Mouse (Mus musculus): ENCODE measurements at regions not wholly inside any gene's neighbourhood (a gene's known extent, or its start where the extent isn't known, plus 50 kb on each side); places are given as distances from the start of the nearest gene placed in this dataset.
A peak's percentile ranks its signal among the peaks of the same experiment; 100 is the strongest.

DNA sequence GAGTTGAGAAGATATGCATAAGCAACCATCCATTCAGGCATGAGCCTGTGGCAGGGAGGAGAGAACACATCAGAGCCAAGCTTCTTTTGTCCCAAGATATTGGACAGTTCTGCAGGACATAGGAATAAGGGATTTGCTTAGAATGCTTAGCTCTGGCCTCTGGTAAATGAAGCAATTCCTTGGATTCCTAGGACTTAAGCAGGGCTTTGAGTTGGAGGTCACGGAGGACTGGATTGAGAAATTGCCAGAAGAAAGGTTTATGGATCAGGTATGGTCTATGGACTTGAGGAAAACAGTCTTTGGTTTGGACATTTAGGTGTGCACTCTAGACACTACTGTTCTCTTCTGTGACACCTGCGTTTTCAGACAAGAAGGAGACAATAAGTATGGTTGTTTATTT lies 338.4 kb downstream of the Epha4 start:
- Histone ChIP-seq H3K4me3 (ENCODE audit: insufficient read depth, low read depth, low read length) (no peak overlapping the region), H3K27ac (replicated peaks; ENCODE audit: low read depth, low read length) (no peak overlapping the region), H3K4me1 (ENCODE audit: control insufficient read depth, insufficient read depth, insufficient read length, low read length) (no peaks in the 10 kb centered on the region)

DNA sequence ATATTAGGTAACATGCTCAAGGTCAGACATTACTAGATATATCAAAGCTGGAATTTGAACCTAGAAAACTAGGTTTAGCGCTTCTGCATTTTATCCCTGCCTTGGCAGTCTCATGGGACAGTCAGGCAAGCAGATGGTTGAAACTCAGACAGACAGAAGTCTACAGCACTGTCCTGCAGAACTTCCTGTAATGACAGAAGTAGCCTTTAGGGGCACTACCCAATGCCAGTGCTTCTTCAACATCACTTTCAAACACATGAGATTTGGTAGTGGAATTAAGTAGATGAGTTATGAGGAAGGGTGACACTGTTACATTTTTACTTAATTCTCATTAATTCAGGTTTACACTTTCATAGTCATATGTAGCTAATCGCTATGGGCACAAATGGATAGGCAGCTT lies 330.9 kb downstream of the Epha4 start:
- Histone ChIP-seq H3K27ac (replicated peaks; ENCODE audit: low read depth, low read length) (no peak overlapping the region), H3K4me3 (ENCODE audit: insufficient read depth, low read depth, low read length) (no peak overlapping the region), H3K4me1 (ENCODE audit: control insufficient read depth, insufficient read depth, insufficient read length, low read length) (peaks cover 10% of the 10 kb centered on the region; the same call in 1 of the 2 replicates)

DNA sequence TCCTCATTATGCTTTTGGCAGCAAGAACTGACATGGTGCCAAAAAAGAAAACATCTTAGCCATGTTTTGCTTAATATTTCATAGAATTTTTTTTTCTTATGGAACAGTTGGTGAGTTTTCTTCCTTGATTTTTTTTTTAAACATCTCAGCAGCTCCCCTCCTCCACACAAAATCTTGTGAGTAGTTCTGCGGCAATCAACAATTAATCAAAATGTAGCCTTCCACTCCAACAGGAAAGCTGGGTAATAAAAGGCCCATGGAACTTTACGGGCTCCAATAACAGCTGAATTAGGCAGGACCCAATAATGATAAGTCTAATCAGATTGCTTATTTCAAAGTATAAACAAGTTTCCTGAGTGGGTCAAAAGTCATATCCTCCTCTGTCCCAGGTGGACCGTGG lies 324.7 kb downstream of the Epha4 start:
- H3K4me3 ChIP-seq (ENCODE audit: insufficient read depth, low read depth, low read length) = no peak overlapping the region
- H3K4me1 ChIP-seq (ENCODE audit: control insufficient read depth, insufficient read depth, insufficient read length, low read length) = peaks cover 13% of the 10 kb centered on the region; the same call in 1 of the 2 replicates
- no peak overlapping the region for H3K27ac ChIP-seq (replicated peaks; ENCODE audit: low read depth, low read length)

DNA sequence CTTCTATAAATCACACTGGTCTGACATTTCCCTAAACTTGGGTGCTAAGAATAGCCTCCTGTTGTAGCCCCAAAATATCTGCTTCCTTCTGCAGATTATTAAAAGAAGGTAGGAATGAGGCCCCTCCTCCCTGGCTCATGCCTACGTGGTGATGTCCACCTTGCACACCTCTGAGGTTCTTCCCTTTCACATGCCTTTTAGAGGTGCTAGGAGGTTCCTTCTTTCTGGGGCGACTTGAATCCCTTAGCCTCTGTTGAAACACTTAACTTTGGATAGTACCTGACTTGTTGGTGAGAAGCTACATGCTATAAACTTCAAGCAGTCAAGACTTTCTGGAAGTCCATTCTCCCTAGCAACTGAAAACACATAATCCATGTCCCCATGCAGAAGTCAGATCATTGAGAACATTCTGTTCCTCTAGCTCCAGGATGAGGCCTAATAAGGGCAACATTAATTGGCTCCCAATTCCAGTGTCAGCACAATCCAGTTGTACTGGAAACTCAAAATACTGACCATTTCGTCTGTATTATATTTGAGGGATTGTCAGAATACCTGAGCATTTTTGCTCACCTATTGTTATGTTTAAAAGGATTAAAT lies 313.5 kb downstream of the Epha4 start:
- H3K4me1 ChIP-seq (ENCODE audit: control insufficient read depth, insufficient read depth, insufficient read length, low read length) = peaks cover 11% of the 10 kb centered on the region
- H3K27ac ChIP-seq (replicated peaks; ENCODE audit: low read depth, low read length) = peak overlapping the region; percentile 83
- H3K4me3 ChIP-seq (ENCODE audit: insufficient read depth, low read depth, low read length) = no peak overlapping the region

DNA sequence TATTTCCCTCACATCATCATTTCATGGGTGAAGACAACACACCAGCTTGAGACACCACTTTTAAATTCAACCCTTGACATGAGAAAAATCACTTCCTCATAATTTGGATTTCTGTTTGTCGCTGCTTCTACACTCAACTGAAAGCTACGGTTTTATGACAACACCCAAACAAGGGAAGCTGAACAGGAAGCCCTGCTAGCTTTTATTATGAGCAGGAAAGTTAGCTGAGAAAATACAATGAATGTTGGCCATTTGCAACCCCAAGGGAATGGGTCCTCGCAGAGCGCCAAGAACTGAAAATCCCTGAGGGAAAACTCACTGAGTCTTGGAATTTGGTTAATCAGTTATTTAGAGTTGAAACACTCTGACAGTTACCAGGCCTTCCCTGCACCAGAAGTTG lies 311.9 kb downstream of the Epha4 start:
- Histone ChIP-seq H3K4me3 (ENCODE audit: insufficient read depth, low read depth, low read length) (no peak overlapping the region), H3K27ac (replicated peaks; ENCODE audit: low read depth, low read length) (peak overlapping the region; percentile 65; the same call in 1 of the 2 replicates), H3K4me1 (ENCODE audit: control insufficient read depth, insufficient read depth, insufficient read length, low read length) (peaks cover 11% of the 10 kb centered on the region)

DNA sequence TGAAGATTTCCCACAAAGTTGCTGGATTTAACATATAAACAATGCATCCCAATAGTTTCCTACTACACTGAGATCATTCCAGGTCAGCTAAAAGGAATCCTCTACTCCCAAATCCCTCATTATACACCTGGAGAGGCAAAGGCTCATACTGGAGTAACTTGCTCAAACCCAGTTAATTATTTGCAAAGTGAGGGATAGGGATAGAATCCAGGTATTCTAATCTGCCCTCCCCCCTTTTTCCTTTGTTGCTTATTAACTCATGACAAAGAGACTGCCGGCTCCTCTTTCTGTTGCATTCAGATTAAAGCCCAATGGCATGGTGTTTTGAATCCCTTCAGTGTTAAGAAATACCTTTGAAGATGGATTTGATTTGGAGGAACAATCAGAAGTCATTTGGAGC lies 308.4 kb downstream of the Epha4 start:
- H3K4me3 ChIP-seq (ENCODE audit: insufficient read depth, low read depth, low read length) = no peak overlapping the region
- no peak overlapping the region for H3K27ac ChIP-seq (replicated peaks; ENCODE audit: low read depth, low read length)
- peaks cover 8% of the 10 kb centered on the region for H3K4me1 ChIP-seq (ENCODE audit: control insufficient read depth, insufficient read depth, insufficient read length, low read length)

DNA sequence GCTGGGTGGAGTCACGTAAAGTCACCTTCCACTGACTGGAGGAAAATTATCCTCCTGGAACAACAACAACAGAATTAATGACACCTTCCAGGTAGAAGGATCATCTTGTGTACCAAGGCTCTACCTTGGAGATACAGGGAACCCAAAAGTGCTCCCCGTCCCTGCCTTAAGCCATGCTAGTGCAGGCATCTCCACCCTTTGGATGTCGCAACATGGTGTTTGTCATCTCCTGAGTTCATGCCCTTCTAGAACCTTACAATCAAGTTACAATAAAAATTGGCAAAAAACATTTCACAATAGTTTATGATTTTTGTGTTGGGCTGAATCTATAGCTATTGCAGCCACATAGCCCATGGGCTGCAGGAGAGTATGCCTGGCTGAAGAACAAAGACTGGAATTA lies 305.5 kb downstream of the Epha4 start:
- peaks cover 5% of the 10 kb centered on the region; the same call in 1 of the 2 replicates for H3K4me1 ChIP-seq (ENCODE audit: control insufficient read depth, insufficient read depth, insufficient read length, low read length)
- H3K27ac ChIP-seq (replicated peaks; ENCODE audit: low read depth, low read length) = no peak overlapping the region
- H3K4me3 ChIP-seq (ENCODE audit: insufficient read depth, low read depth, low read length) = no peak overlapping the region

DNA sequence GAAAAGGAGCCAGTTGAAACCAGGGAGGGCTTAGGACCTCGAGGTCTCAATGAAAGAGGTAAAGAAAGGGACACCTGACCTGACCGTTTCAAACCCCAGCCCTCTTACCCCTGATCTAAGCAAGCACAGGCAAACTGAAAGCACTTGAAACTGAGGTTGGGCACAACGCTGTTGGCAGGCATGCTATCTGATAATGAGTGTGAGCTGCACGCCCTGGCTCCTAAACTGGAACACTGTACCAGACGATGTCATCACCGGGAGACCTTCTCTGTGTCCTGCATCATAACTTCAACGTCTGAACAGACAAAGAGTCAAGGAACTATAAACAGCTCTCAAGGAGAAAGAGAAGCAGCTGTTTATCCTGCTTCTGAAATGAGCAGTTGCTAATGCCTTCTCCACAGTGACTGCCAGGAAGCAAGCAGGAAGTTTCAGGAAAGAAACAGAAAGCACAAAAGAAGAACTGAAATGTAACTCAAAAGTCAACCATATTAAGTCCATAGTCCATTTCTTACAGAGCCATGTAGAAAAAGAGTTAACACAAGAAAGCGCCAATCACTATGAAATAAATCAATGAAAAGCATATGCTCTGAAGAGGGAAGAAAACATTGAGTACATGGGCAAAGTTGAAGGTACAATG lies 301.3 kb downstream of the Epha4 start:
- no peak overlapping the region for H3K27ac ChIP-seq (replicated peaks; ENCODE audit: low read depth, low read length)
- peak overlapping the region; percentile 6; the same call in 1 of the 2 replicates for H3K4me3 ChIP-seq (ENCODE audit: insufficient read depth, low read depth, low read length)
- H3K4me1 ChIP-seq (ENCODE audit: control insufficient read depth, insufficient read depth, insufficient read length, low read length) = peaks cover 5% of the 10 kb centered on the region; the same call in 1 of the 2 replicates

DNA sequence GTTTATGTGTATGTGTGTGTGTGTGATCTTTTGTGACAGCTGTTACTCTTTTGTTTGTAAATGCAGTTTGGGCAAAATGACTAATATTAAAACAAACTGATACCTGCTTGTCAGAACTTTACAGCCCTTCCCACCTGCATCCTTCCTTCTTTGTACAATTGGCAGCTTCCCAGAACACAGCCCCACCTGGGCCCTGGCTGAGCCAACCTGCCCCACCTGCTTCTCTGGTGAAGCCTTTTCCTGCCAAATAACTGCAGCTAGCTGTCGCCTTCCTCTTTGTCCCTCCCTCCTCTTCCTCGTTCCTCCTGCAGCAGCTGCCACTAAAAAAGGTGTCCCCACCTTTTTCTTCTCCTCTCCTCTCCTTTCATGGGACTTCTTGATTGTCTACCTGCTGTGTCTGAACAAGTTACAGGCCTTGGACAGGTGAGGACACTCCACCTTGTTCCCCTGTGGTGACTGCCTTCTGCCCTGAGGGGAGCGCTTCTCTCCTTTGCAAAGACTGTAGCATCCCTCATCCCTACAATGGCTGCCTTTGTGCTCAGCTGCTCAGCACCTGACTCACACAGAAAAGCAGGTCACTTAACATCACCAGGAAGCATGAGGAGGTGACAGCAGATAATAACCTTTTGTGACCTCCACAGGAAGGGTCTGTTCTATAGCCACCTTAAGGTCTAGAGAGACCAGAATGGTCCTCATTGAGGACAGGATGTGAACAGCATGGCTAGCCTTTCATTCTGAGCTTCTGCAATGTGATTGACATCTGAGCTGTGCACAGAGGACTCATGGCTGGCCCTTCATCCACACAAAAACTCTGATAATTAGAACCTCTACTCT lies 295.2 kb downstream of the Epha4 start:
- no peaks in the 10 kb centered on the region for H3K4me1 ChIP-seq (ENCODE audit: control insufficient read depth, insufficient read depth, insufficient read length, low read length)
- H3K27ac ChIP-seq (replicated peaks; ENCODE audit: low read depth, low read length) = no peak overlapping the region
- H3K4me3 ChIP-seq (ENCODE audit: insufficient read depth, low read depth, low read length) = no peak overlapping the region

DNA sequence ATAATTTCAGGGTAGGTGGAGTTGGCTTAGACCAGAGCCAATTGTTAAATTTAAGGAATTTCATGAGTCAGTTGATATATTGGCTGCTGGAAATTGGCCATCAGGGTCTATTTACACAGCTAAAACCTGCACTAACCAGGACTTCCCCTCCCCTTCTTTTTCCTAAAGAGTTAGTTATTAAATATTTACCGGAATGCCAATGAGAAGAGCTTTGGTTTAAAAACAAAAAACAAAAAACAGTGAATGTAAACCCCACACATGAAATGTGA lies 294.6 kb downstream of the Epha4 start:
- no peak overlapping the region for H3K27ac ChIP-seq (replicated peaks; ENCODE audit: low read depth, low read length)
- no peaks in the 10 kb centered on the region for H3K4me1 ChIP-seq (ENCODE audit: control insufficient read depth, insufficient read depth, insufficient read length, low read length)
- no peak overlapping the region for H3K4me3 ChIP-seq (ENCODE audit: insufficient read depth, low read depth, low read length)

DNA sequence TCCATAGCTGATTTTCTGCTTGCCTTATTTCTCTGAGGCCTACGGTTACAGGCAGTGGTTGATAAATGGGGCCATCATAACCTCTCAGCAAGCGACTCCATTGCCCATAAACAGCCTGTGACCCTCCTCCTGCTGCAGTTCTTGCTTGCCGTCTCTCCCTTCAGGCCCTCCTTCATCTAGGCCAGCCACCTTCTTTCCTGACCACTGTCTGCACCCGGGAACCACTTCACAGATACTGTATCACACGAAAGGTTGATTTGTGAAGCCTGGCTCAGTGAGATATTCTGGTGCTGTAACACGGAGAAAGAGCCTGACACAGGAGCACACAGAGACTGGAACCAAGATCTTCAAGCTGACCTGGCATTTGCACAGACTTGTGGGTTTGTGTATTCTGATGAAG lies 294.1 kb downstream of the Epha4 start:
- H3K4me3 ChIP-seq (ENCODE audit: insufficient read depth, low read depth, low read length) = no peak overlapping the region
- no peak overlapping the region for H3K27ac ChIP-seq (replicated peaks; ENCODE audit: low read depth, low read length)
- no peaks in the 10 kb centered on the region for H3K4me1 ChIP-seq (ENCODE audit: control insufficient read depth, insufficient read depth, insufficient read length, low read length)

DNA sequence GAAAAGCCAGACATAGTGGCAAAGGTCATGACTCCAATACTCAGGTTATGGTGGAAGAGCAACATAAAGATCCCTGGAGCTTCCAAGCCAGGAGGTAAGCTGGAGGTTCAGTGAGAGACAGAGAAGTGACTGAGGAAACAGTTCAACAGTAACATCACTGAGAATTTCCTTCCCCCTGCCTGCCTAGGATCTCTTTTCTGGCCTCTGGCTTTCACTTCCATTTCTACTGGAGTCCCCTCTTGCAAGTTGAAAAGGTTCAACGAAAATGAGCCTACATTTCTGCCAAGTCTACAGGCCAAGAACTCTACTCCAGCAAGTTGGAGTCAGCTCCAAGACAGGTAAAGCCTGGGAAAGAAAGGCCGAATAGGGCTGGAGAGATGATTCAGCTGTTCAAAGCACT lies 293.0 kb downstream of the Epha4 start:
- Histone ChIP-seq H3K27ac (replicated peaks; ENCODE audit: low read depth, low read length) (no peak overlapping the region), H3K4me3 (ENCODE audit: insufficient read depth, low read depth, low read length) (no peak overlapping the region), H3K4me1 (ENCODE audit: control insufficient read depth, insufficient read depth, insufficient read length, low read length) (peaks cover 3% of the 10 kb centered on the region; the same call in 1 of the 2 replicates)

DNA sequence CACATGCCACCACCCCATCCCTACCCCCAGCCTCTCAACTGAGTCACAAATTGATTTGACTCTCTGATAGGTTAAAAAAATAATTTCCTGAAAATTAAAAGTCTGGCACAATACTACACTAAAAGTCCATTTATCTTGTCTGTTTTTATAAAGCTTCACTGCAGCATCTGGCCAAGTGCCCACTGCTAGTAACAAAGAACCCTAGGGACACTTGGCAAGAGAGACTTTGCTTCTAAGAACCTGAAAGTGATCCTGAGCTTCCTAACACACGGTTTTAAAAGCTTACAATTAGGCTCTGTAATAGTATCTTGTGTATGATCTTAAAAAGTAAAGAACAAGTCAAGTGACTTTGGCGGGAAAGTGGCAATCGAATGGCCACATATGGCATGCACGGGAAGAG lies 288.3 kb downstream of the Epha4 start:
- Histone ChIP-seq H3K27ac (replicated peaks; ENCODE audit: low read depth, low read length) (no peak overlapping the region), H3K4me1 (ENCODE audit: control insufficient read depth, insufficient read depth, insufficient read length, low read length) (peaks cover 3% of the 10 kb centered on the region; the same call in 1 of the 2 replicates), H3K4me3 (ENCODE audit: insufficient read depth, low read depth, low read length) (no peak overlapping the region)

DNA sequence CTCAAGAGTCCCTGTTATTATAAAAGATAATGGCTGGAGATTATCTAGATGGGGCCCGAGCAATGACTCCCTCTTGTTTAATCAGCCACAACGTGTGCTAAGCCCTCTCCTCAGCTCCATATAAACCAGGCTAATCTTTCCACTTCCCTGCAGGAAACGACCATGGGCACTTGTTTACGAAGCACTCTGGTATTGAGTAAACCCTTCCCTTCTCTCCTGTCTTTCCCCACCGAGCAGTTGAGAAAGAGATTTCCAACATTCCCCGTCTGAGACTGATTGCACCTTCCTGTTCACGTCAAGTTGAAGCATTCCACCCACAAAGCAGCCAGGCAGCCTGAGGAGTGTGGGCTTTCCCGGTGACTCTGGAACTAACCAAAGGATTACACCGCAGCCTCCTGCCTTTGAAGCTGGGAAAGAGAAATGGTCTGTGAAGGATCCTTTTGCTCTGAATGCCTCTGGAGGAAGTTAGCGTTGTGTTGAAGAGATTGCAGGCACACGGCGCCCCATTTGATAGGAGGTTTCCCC lies 287.8 kb downstream of the Epha4 start:
- H3K27ac ChIP-seq (replicated peaks; ENCODE audit: low read depth, low read length) = no peak overlapping the region
- H3K4me1 ChIP-seq (ENCODE audit: control insufficient read depth, insufficient read depth, insufficient read length, low read length) = peaks cover 3% of the 10 kb centered on the region; the same call in 1 of the 2 replicates
- H3K4me3 ChIP-seq (ENCODE audit: insufficient read depth, low read depth, low read length) = no peak overlapping the region

DNA sequence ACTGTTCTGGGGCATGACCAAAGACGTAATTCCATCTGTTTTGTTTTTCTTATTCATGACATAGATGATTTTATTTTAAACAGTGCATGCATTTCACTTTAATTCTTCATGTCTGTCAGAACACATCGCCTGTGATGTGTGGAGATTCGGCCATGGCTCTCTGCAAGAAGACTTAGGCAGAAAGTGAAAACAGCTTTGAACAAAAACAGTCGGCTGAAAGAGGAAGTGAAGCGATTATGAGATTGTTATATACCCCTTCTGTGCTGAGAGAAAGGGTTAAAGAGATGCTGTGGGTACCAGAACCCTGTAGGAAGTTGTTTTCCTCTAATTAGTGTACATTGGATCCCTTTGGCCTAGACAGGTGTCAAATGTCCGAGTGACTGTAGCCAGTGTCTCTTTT lies 287.1 kb downstream of the Epha4 start:
- no peak overlapping the region for H3K27ac ChIP-seq (replicated peaks; ENCODE audit: low read depth, low read length)
- H3K4me1 ChIP-seq (ENCODE audit: control insufficient read depth, insufficient read depth, insufficient read length, low read length) = peaks cover 3% of the 10 kb centered on the region; the same call in 1 of the 2 replicates
- H3K4me3 ChIP-seq (ENCODE audit: insufficient read depth, low read depth, low read length) = no peak overlapping the region

All from brown adipose tissue, adult 24 weeks (tissue).